Mouse (Mus musculus) liver (tissue): Measurements from ENCODE around the gene Hck.

Experiments
- DNase-seq: peaks from one replicate; pipeline ENCODE4 v3.0.0-alpha.2; 2020; ENCODE audit warnings: mixed read lengths

The Hck gene

GRCm38 (mm10) chr2:153107046-153107766 is 1.1 kb upstream of the Hck start:
- DNase-seq, result no peak

GRCm38 (mm10) chr2:153107802-153108201 is 466 bp upstream of the Hck start:
- DNase-seq, result no peak

GRCm38 (mm10) chr2:153109596-153109995 is 1.3 kb downstream of the Hck start:
- DNase-seq, result no peak

- no peak for DNase-seq
Observed at GRCm38 (mm10) chr2:153111298-153111697, 3.0 kb downstream of the Hck start.

- DNase-seq, result no peak
Observed at GRCm38 (mm10) chr2:153115679-153116081, 7.4 kb downstream of the Hck start.

- DNase-seq, result peak; percentile 14
Observed at GRCm38 (mm10) chr2:153117051-153117486, 8.8 kb downstream of the Hck start.

GRCm38 (mm10) chr2:153119488-153119887 is 11.2 kb downstream of the Hck start:
- no peak for DNase-seq

GRCm38 (mm10) chr2:153120126-153120525 is 11.9 kb downstream of the Hck start:
- DNase-seq, result no peak

- DNase-seq, result no peak
Observed at GRCm38 (mm10) chr2:153121821-153122615, 13.8 kb downstream of the Hck start.

- DNase-seq, result no peak
Observed at GRCm38 (mm10) chr2:153122701-153123100, 14.4 kb downstream of the Hck start.

- no peak for DNase-seq
Observed at GRCm38 (mm10) chr2:153125875-153126274, 17.6 kb downstream of the Hck start.

GRCm38 (mm10) chr2:153131019-153131418 is 22.8 kb downstream of the Hck start:
- peak; percentile 29 for DNase-seq

GRCm38 (mm10) chr2:153134237-153134636 is 26.0 kb downstream of the Hck start:
- DNase-seq, result peak; percentile 18

GRCm38 (mm10) chr2:153136211-153136610 is 27.9 kb downstream of the Hck start:
- DNase-seq, result no peak

GRCm38 (mm10) chr2:153139158-153139557 is 30.9 kb downstream of the Hck start:
- DNase-seq, result no peak

- no peak for DNase-seq
Observed at GRCm38 (mm10) chr2:153139996-153140613, 31.8 kb downstream of the Hck start.

GRCm38 (mm10) chr2:153142620-153143199 is 34.4 kb downstream of the Hck start:
- DNase-seq, result peak; percentile 33

- DNase-seq, result no peak
Observed at GRCm38 (mm10) chr2:153145346-153145745, 37.1 kb downstream of the Hck start.

- DNase-seq, result no peak
Observed at GRCm38 (mm10) chr2:153147236-153147635, 39.0 kb downstream of the Hck start.

- peak; percentile 70 for DNase-seq
Observed at GRCm38 (mm10) chr2:153147715-153148114, 39.4 kb downstream of the Hck start.

- DNase-seq, result no peak
Observed at GRCm38 (mm10) chr2:153149742-153150141, 41.5 kb downstream of the Hck start.

GRCm38 (mm10) chr2:153151026-153151425 is 42.8 kb downstream of the Hck start:
- DNase-seq, result no peak
